Comparison of ENCODE assay signal across 7 mouse cellular contexts in the genomic region with DNA sequence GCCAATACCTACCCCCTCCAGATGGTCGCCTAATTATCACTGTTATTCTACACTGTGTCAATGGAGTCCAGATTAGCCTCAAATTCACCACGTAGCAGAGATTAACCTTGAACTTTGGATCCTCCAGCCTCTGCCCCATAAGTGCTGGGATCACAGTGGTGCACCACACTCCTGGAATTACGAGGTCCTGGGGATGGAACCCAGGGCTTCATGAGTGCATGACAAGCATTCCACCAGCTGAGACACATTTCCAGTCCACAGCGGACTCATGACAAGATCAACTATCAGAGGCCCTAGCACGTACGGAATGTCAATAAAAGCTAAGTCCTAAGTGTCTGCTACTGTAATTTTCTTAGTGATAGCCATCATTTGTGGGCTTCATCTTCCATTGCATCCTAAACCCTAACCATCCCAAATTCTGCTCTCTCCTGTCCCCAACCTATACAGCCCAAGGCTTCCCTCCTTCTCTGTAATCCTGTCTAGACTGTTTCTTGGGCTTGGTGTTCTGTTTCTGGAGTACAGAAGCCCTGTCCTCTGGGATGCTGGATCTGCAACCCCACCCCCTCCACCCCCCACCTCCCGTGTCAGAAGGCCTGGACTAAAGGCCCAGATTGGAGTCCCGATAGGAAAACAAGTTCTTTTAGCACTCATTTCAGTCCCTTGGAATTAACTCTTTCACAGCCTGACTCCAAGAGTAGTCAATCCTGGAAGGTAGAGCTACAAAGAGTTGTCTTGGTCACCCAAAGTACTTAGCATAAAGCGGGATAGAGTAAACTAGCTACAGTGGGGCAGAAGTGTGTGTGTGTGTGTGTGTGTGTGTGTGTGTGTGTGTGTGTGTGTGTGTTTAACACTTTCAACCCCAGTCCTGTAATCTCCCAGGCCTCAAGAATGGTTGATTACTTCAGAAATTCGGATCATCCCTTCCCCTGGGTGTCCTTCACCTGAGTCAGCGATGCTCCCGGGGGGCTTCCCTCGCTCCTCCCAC. TPM values are rescaled to one million over a fixed set of nuclear protein-coding genes. Genes with fewer than 3 reads are reported as not detected.
DNase-seq lines count a peak whose midpoint lies in the region; ATAC-seq and TF ChIP-seq lines count a peak whose summit lies in the region.

No protein-coding gene starts in this region.

- 0 out of 2 replicates have a peak, but pooled peaks cover 2% of the 10 kb centered on the region for H3K4me1 ChIP-seq in thymus, adult 2 months (replicated peaks; ENCODE audit: control insufficient read depth, insufficient read depth, low read length)
- peaks cover 12% of the 10 kb centered on the region for H3K4me1 ChIP-seq in forebrain, embryonic 15.5 days
- no peaks in the 10 kb centered on the region; a peak in 1 of 4 replicates for H3K4me1 ChIP-seq in liver, embryonic 14.5 days (replicated peaks; ENCODE audit: control insufficient read depth in 2 of 2, insufficient read depth in 2 of 2, low read length in 1 of 2)

- no peak for DNase-seq in thymus, adult 2 months
- no peak for DNase-seq in thymus, postnatal 14 days
- DNase-seq in liver, embryonic 14.5 days (ENCODE audit: low read depth in 3 of 3, low spot score in 3 of 3): no peak
- DNase-seq in spleen, adult 18-20 months: no peak
- DNase-seq in layer of hippocampus, postnatal 14 days (ENCODE audit: low spot score in 2 of 2): no peak
- no peak for DNase-seq in gastrocnemius, postnatal 4 days (ENCODE audit: low spot score in 2 of 2)

- peak; percentile 46 for ATAC-seq in forebrain, embryonic 15.5 days (replicated peaks)
- 0 out of 2 replicates have a peak, but pooled peaks have one; percentile 15 for ATAC-seq in liver, embryonic 14.5 days (ENCODE audit: insufficient read depth)

- no peak for TF ChIP-seq CTCF in thymus, adult 2 months (IDR thresholded peaks at IDR 0.05; ENCODE audit: borderline replicate concordance, control insufficient read depth, extremely low read depth, insufficient read depth, low read length, poor library complexity)
- TF ChIP-seq CTCF in liver, embryonic 14.5 days (IDR thresholded peaks at IDR 0.05; ENCODE audit: low read depth): no peak

- 55% methylated on average over 12 of the region's 13 CpGs for WGBS in thymus, adult 2 months
- 29% methylated on average over 13 of the region's 13 CpGs for WGBS in forebrain, embryonic 15.5 days
- WGBS in liver, embryonic 14.5 days (ENCODE audit: insufficient replicate concordance): 27% methylated on average over 13 of the region's 13 CpGs

- H3K4me3 ChIP-seq in thymus, adult 2 months (ENCODE audit: control insufficient read depth, insufficient read depth, low read length): 0 out of 2 replicates have a peak overlapping the region, but pooled peaks have one; percentile 45
- H3K4me3 ChIP-seq in forebrain, embryonic 15.5 days: peak overlapping the region; percentile 89
- peak overlapping the region in 1 of 2 experiments; percentile 39; a peak in 1 of 4 replicates for H3K4me3 ChIP-seq in liver, embryonic 14.5 days (ENCODE audit: insufficient read depth in 1 of 2, low read depth in 2 of 2, low read length in 2 of 2)

- no peak overlapping the region for H3K27ac ChIP-seq in thymus, adult 2 months (ENCODE audit: control insufficient read depth, insufficient read depth, low read length)
- H3K27ac ChIP-seq in forebrain, embryonic 15.5 days (replicated peaks): peak overlapping the region; percentile 85
- no peak overlapping the region for H3K27ac ChIP-seq in liver, embryonic 14.5 days

- H3K9ac ChIP-seq in forebrain, embryonic 15.5 days (replicated peaks): peak overlapping the region; percentile 96
- H3K9ac ChIP-seq in liver, embryonic 14.5 days (replicated peaks): no peak overlapping the region

- H3K27me3 ChIP-seq in thymus, adult 2 months (ENCODE audit: control insufficient read depth, insufficient read depth, low read length): no peaks in the 10 kb centered on the region; the same call in 1 of the 2 replicates
- H3K27me3 ChIP-seq in forebrain, embryonic 15.5 days: no peaks in the 10 kb centered on the region
- peaks cover 45% of the 10 kb centered on the region for H3K27me3 ChIP-seq in liver, embryonic 14.5 days (ENCODE audit: control insufficient read depth, insufficient read depth, low read length)

- peak overlapping the region; percentile 67 for H3K4me2 ChIP-seq in forebrain, embryonic 15.5 days (replicated peaks)
- peak overlapping the region; percentile 47 for H3K4me2 ChIP-seq in liver, embryonic 14.5 days (ENCODE audit: low read depth)

- TF ChIP-seq EP300 in liver, embryonic 14.5 days (IDR thresholded peaks at IDR 0.05; ENCODE audit: low read depth): no peak

- TF ChIP-seq POLR2A in thymus, adult 2 months (IDR thresholded peaks at IDR 0.05; ENCODE audit: control insufficient read depth, extremely low read depth, insufficient read depth, low read length, poor library complexity): no peak

- H3K36me3 ChIP-seq in thymus, adult 2 months (ENCODE audit: control insufficient read depth, insufficient read depth, low read length): no peaks in the 10 kb centered on the region
- H3K36me3 ChIP-seq in forebrain, embryonic 15.5 days: no peaks in the 10 kb centered on the region
- no peaks in the 10 kb centered on the region for H3K36me3 ChIP-seq in liver, embryonic 14.5 days (replicated peaks; ENCODE audit: control insufficient read depth, insufficient read depth, low read depth)

- no peaks in the 10 kb centered on the region for H3K9me3 ChIP-seq in forebrain, embryonic 15.5 days
- no peaks in the 10 kb centered on the region for H3K9me3 ChIP-seq in liver, embryonic 14.5 days (ENCODE audit: control insufficient read depth, low read length)

RNA-seq across cellular contexts. Expression of a gene that starts 0.6 kb away (rescaled TPM):
- polyA plus RNA-seq in thymus, adult 2 months (2012; rRNA removed): 11.1 and 12.8 TPM in 2 replicates
- 8.5 and 9.0 TPM in 2 replicates for polyA plus RNA-seq in forebrain, embryonic 15.5 days (2015; fragmentation: Nextera tagmentation; extraction: Ambion mirVana)
- 1.1 and 1.2 TPM in 2 replicates for polyA plus RNA-seq in liver, embryonic 14.5 days (2012; rRNA removed)
- polyA plus RNA-seq in liver, embryonic 14.5 days (2014; fragmentation: Nextera tagmentation; extraction: Ambion mirVana): 0.60 and 0.69 TPM in 2 replicates
- total RNA-seq in layer of hippocampus, postnatal 14 days (2021): 10 to 100 TPM; 27.5 to 28.4 TPM
- total RNA-seq in gastrocnemius, postnatal 4 days (2021): 10 to 100 TPM; 48.3 to 56.3 TPM

RNA-seq across cellular contexts. Expression of a gene that starts 3.1 kb away (rescaled TPM):
- polyA plus RNA-seq in thymus, adult 2 months (2012; rRNA removed): 24.2 and 28.5 TPM in 2 replicates
- 5.3 and 6.5 TPM in 2 replicates for polyA plus RNA-seq in forebrain, embryonic 15.5 days (2015; fragmentation: Nextera tagmentation; extraction: Ambion mirVana)
- polyA plus RNA-seq in liver, embryonic 14.5 days (2012; rRNA removed): 2.6 and 2.8 TPM in 2 replicates
- 4.1 and 4.7 TPM in 2 replicates for polyA plus RNA-seq in liver, embryonic 14.5 days (2014; fragmentation: Nextera tagmentation; extraction: Ambion mirVana)
- total RNA-seq in layer of hippocampus, postnatal 14 days (2021): 1 to 10 TPM; 2.7 to 6.0 TPM
- 1 to 10 TPM; 1.1 to 1.3 TPM for total RNA-seq in gastrocnemius, postnatal 4 days (2021)
